Mouse (Mus musculus) lung, embryonic 14.5 days (tissue): Measurements from ENCODE around the gene 1700029I15Rik. TPM values are rescaled to one million over a fixed set of nuclear protein-coding genes. Genes with fewer than 3 reads are reported as not detected.
A peak's percentile ranks its signal among the peaks of the same experiment; 100 is the strongest.

Experiments
- ATAC-seq: fragments of 200-750 bp; cut with Nextera tagmentation; 2 replicates; pipeline ENCODE4 v1.8.0; 2017; ENCODE audit warnings: mild to moderate bottlenecking, moderate TSS enrichment, moderate library complexity; ENCODE audit not compliant: insufficient read depth
- DNase-seq: peaks from one replicate; pipeline ENCODE4 v3.0.0-alpha.2; 2015
- H3K27ac ChIP-seq: fragments of 300-500 bp; sonication (generic); 2 replicates; pipeline ENCODE4 v1.5.1; 2014; ENCODE audit warnings: low read depth, mild to moderate bottlenecking, moderate library complexity
- H3K27me3 ChIP-seq: fragments of 300-500 bp; sonication (generic); 2 replicates; pipeline ENCODE4 v1.6.1; 2014; ENCODE audit warnings: low read length, control low read depth; ENCODE audit not compliant: insufficient read depth
- H3K36me3 ChIP-seq: fragments of 300-500 bp; sonication (generic); 2 replicates; pipeline ENCODE4 v1.6.1; 2014; ENCODE audit warnings: control low read depth; ENCODE audit not compliant: insufficient read depth
- H3K4me1 ChIP-seq: fragments of 300-500 bp; sonication (generic); 2 replicates; pipeline ENCODE4 v1.6.1; 2014; ENCODE audit warnings: antibody characterized with exemption, control low read depth; ENCODE audit not compliant: insufficient read depth
- H3K4me2 ChIP-seq: fragments of 300-500 bp; sonication (generic); 2 replicates; pipeline ENCODE4 v1.6.1; 2014; ENCODE audit warnings: mild to moderate bottlenecking
- H3K4me3 ChIP-seq: fragments of 300-500 bp; sonication (generic); 2 replicates; pipeline ENCODE4 v1.5.1; 2014; ENCODE audit warnings: low read depth, low read length
- H3K9ac ChIP-seq: fragments of 300-500 bp; sonication (generic); 2 replicates; pipeline ENCODE4 v1.6.1; 2014
- H3K9me3 ChIP-seq: fragments of 300-500 bp; sonication (generic); 2 replicates; pipeline ENCODE4 v1.6.1; 2016; ENCODE audit warnings: low read depth, low read length, control low read depth
- CTCF ChIP-seq: IDR thresholded peaks from 2 replicates; pipeline ENCODE4 v1.5.1; 2016; ENCODE audit warnings: antibody characterized with exemption, low read depth
- WGBS: fragments of 180-500 bp; shearing (Covaris S2); extraction: QIAGEN DNeasy Blood & Tissue Kit; methylation state at CpG from one replicate; pipeline ENCODE4 v1.1.7; 2014; 5-methylcytosine and 5-hydroxymethylcytosine counted together
- polyA plus RNA-seq: library from polyadenylated mRNA; unstranded; fragments of >200 nt; fragmentation: Nextera tagmentation; extraction: Ambion mirVana; gene quantifications from 2 replicates; pipeline ENCODE4 v1.2.1, GENCODE M21; 2014

1700029I15Rik gene
- polyA plus RNA-seq, 1 experiment from 2014 or later = 1.1 TPM

DNA sequence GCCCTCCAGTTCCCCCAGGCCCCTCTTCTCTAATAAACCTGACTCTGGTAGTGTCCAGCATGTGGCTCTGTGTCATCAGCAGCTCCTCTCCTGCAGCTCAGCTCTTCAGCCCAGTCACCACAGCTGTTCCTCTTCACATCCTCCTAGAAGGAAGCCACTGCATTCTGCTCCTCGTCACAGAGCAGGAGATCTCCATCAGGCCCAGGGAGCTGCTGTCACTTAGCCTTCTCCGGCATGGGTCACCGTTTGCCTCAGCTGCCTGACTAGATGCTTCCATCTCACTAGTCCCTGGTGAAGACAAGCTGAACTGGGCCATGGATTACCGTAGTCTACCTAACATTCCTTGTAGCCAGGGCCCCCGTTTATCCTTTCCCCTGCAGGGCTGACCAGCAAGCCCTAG lies 1.2 kb upstream of the 1700029I15Rik start:
- Histone ChIP-seq H3K4me3 (no peak overlapping the region), H3K36me3 (peaks cover 81% of the 10 kb centered on the region), H3K4me1 (no peaks in the 10 kb centered on the region), H3K27me3 (no peaks in the 10 kb centered on the region), H3K27ac (no peak overlapping the region), H3K4me2 (no peak overlapping the region), H3K9me3 (no peaks in the 10 kb centered on the region), H3K9ac (no peak overlapping the region)
- 67% methylated on average over 5 of the region's 5 CpGs for WGBS
- no peak for ATAC-seq
- TF ChIP-seq CTCF = no peak
- no peak for DNase-seq

DNA sequence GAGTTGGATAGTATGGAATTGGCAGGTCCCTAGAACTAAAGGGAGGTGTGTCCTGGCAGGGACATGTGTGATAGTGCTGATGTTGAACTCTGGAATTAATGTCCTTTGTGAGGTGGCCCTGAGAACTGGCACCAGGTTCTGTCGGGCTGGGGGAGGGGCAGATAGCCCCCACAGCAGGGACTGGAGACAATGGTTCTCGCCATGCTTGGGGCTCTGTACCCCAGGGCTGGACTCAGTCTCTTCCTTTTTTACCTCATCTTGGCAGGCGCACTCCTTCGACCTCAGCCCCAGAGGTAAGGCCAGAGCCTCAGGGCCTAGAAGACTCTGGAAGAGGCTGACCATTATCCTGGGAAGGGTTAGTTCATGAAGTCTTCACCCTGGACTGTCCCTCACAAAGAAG lies 421 bp downstream of the 1700029I15Rik start:
- DNase-seq (no peak), ATAC-seq (no peak)
- Histone ChIP-seq H3K4me2 (no peak overlapping the region), H3K27me3 (no peaks in the 10 kb centered on the region), H3K4me3 (no peak overlapping the region), H3K9me3 (no peaks in the 10 kb centered on the region), H3K9ac (no peak overlapping the region), H3K36me3 (peaks cover 84% of the 10 kb centered on the region), H3K4me1 (no peaks in the 10 kb centered on the region), H3K27ac (no peak overlapping the region)
- TF ChIP-seq CTCF = no peak
- WGBS = 87% methylated on average over 4 of the region's 4 CpGs

DNA sequence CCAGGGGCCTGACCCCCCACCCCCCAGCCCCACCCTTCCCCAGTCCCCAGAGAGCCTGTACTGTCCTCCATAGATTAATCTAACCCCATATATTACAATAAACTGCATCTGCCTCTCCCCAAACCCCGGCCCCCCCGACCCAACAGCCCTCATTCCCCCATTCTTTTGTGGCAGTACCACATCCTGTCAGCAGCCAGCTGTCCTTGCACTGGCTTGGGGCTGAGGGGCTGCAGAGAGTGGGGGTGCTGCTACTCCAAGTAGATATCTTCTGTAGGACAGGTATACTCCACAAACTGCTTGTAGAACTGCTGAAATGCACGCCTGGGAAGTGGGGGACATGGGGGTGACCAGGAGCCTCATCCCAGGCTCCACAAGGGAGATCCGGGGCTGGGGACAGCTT lies 1.8 kb downstream of the 1700029I15Rik start:
- no peaks in the 10 kb centered on the region for H3K9me3 ChIP-seq
- no peak overlapping the region for H3K4me2 ChIP-seq
- no peaks in the 10 kb centered on the region for H3K27me3 ChIP-seq
- H3K9ac ChIP-seq = no peak overlapping the region
- no peak overlapping the region for H3K4me3 ChIP-seq
- DNase-seq (no peak), ATAC-seq (no peak)
- no peak overlapping the region for H3K27ac ChIP-seq
- 70% methylated on average over 4 of the region's 4 CpGs for WGBS
- 0 out of 2 replicates have a peak, but pooled peaks cover 6% of the 10 kb centered on the region for H3K4me1 ChIP-seq
- peaks cover 73% of the 10 kb centered on the region for H3K36me3 ChIP-seq
- TF ChIP-seq CTCF = no peak

DNA sequence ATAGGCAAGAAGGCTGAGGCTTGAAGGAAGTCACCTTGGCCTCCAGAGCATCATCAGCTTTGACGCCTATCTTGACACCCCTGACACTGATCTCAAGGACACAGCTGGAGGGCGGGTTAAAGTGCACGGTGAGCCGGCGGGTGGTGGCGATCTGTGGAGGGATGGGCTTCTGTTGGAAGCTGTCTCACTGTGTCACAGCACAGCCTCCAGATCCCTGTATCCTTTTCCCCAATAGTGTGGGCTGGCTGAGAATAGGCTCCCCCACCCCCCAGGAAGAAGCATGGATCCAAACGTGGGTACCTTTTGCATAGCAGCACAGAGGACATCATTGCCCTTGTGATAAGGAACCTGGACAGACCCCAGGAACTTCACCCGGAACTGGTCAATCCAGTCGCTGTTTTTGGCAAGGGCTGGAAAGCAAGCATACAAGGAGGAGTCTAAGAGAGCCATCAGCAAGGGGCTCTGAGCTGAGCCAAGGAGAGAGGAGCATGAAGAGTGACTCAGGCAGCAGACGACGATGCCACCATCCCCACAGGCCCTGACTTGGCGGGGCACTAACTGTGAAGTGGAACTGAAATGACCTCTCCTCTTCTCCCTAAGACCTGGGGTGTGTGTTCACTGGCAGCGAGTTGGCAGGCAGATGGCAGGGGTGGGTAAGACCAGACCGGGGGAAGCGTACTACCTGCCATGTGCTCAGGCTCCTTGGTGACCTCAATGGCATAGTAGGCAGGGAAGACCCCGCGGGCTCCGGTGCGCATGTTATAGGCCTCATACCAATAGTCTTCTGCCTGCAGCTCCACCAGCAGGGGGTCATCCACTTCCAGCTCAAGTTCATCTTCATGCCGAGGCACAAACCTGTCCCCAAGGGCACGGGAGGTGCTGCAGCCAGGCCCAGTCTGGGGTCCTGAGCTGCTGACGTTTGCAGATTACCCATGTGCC lies 3.0 kb downstream of the 1700029I15Rik start:
- Histone ChIP-seq H3K9me3 (no peaks in the 10 kb centered on the region), H3K4me2 (no peak overlapping the region), H3K36me3 (peaks cover 62% of the 10 kb centered on the region), H3K4me1 (peaks cover 13% of the 10 kb centered on the region; the same call in 1 of the 2 replicates), H3K27ac (no peak overlapping the region), H3K4me3 (no peak overlapping the region), H3K9ac (no peak overlapping the region), H3K27me3 (no peaks in the 10 kb centered on the region)
- DNase-seq (no peak), ATAC-seq (no peak)
- TF ChIP-seq CTCF = 0 out of 2 replicates have a peak, but pooled peaks have one; percentile 2
- WGBS = 75% methylated on average over 22 of the region's 22 CpGs

DNA sequence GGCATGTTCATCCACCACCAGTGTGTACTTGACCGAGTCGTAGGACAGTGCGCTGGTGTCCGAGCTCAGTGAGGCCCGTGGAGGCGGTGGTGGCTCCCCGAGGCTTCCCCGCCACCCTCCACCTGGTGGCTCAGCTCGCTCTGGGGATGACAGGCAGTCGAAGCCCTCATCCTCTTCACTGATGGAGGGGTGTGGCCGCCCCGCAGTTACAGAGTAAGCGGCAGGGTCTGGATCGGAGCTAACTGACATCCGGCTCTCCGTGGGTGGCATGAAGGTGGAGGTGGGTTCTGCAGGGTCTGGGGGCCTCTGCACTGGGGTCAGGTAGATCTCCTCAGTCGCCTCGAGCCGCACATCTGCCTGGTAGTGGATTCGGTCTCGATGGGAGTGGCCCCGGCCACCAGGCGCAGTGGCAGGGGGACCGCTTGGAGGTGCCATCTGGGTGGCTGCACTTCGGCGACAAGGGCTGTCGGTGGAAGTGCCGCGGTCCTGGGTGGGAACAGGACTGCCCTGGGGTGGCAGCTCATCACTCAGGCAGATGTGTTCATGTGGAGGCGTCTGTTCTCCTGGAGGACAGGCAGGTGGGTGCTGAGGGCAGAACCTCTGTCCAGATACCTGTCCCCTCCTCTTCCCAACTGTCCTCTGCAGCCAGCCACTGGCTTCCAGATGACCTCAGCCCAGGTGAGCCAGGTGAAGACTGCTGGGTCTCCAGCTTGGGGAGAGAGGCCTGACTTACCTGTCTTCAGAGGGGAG lies 4.7 kb downstream of the 1700029I15Rik start:
- no peak overlapping the region for H3K4me2 ChIP-seq
- ATAC-seq (no peak), DNase-seq (no peak)
- H3K9me3 ChIP-seq = no peaks in the 10 kb centered on the region
- WGBS = 87% methylated on average over 30 of the region's 30 CpGs
- no peak overlapping the region for H3K27ac ChIP-seq
- H3K27me3 ChIP-seq = no peaks in the 10 kb centered on the region
- TF ChIP-seq CTCF = no peak
- H3K9ac ChIP-seq = no peak overlapping the region
- H3K36me3 ChIP-seq = peaks cover 47% of the 10 kb centered on the region
- H3K4me1 ChIP-seq = peaks cover 18% of the 10 kb centered on the region; the same call in 1 of the 2 replicates
- H3K4me3 ChIP-seq = no peak overlapping the region

DNA sequence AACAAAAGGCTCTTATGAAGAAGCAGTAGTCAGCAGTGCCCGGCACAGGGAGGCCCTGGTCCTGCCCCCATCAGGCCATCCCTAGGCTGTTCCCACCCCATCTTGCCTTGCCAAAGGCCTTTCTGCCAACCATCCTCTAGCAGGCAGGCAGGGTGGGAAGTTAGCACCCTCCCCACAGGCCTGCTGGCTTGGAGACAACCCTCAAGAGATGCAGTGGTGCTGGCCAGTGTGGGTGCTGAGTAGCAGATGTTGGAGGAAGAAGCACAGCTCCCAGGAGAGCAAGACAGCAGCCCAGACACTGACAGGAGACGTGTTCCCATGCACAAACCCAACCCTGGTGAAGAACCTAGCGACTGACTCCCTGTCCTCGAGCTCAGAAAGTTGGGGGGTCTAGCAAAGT lies 5.3 kb downstream of the 1700029I15Rik start:
- H3K36me3 ChIP-seq = peaks cover 42% of the 10 kb centered on the region
- TF ChIP-seq CTCF = no peak
- no peak overlapping the region for H3K27ac ChIP-seq
- H3K9ac ChIP-seq = no peak overlapping the region
- H3K4me2 ChIP-seq = peak overlapping the region; percentile 84; the same call in 1 of the 2 replicates
- no peaks in the 10 kb centered on the region for H3K9me3 ChIP-seq
- DNase-seq = no peak
- ATAC-seq = no peak
- no peaks in the 10 kb centered on the region for H3K27me3 ChIP-seq
- 79% methylated on average over 4 of the region's 4 CpGs for WGBS
- H3K4me3 ChIP-seq = no peak overlapping the region
- H3K4me1 ChIP-seq = peaks cover 23% of the 10 kb centered on the region; the same call in 1 of the 2 replicates

DNA sequence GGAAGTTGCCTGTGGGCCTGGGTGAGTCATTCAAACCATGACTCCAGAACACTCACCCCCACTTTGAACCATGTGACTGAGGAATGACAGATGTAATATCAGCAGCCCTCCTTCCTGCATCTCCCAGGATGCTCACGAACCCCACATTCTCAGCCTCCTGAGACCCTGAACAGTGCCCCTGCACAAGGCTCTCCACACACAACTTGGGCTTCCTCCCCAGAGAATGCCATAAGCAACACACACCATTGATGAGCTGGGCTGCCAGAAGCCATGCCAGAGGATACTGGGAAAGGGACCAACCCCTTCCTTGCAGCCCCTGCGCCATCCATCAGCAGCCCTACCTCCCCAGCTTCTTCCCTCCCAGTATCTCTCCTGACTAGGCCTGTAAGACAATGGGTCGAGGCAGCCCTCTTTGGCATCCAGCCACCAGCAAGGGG lies 5.8 kb downstream of the 1700029I15Rik start:
- H3K9ac ChIP-seq = peak overlapping the region; percentile 62; the same call in 1 of the 2 replicates
- peaks cover 24% of the 10 kb centered on the region; the same call in 1 of the 2 replicates for H3K4me1 ChIP-seq
- DNase-seq (peak; percentile 13), ATAC-seq (no peak; the same call in 1 of the 2 replicates)
- TF ChIP-seq CTCF = no peak
- peak overlapping the region; percentile 84 for H3K4me2 ChIP-seq
- no peaks in the 10 kb centered on the region for H3K9me3 ChIP-seq
- peak overlapping the region; percentile 66 for H3K4me3 ChIP-seq
- H3K36me3 ChIP-seq = peaks cover 39% of the 10 kb centered on the region
- 40% methylated on average over 3 of the region's 3 CpGs for whole genome bisulfite sequencing
- no peaks in the 10 kb centered on the region for H3K27me3 ChIP-seq
- H3K27ac ChIP-seq = no peak overlapping the region
